Mouse (Mus musculus) brain, embryonic 14.5 days (tissue): ENCODE measurements around the gene Ly6g5b. TPM values are rescaled to one million over a fixed set of nuclear protein-coding genes. Genes with fewer than 3 reads are reported as not detected.
"Not testable (repeated sequence)": the region's sequence is repeated elsewhere in the genome, so short reads cannot be mapped to it uniquely, and the experiment has no call there.

ENCODE experiments used
- DNase-seq: peaks from one replicate; pipeline ENCODE4 v3.0.0-alpha.2; 2011; ENCODE audit warnings: low read depth
- CTCF ChIP-seq: fragments of 200-500 bp; IDR thresholded peaks from 2 replicates; pipeline ENCODE4 v1.5.1; 2012; ENCODE audit warnings: inconsistent platforms, mild to moderate bottlenecking, moderate library complexity, borderline replicate concordance; ENCODE audit not compliant: insufficient read depth, insufficient read length; ENCODE audit errors: extremely low read depth
- POLR2A ChIP-seq: fragments of 200-500 bp; IDR thresholded peaks from 2 replicates; pipeline ENCODE4 v1.6.1; 2012; ENCODE audit warnings: mild to moderate bottlenecking, inconsistent platforms, borderline replicate concordance; ENCODE audit not compliant: poor library complexity, insufficient read depth, insufficient read length, severe bottlenecking; ENCODE audit errors: extremely low read depth
- polyA plus RNA-seq: library from polyadenylated mRNA; depleted of rRNA; stranded (reverse); fragments of >200 nt; gene quantifications from 2 replicates; pipeline ENCODE4 v1.2.3, GENCODE M21; 2012

Gene Ly6g5b
- polyA plus RNA-seq, 1 experiment: 3.1 TPM

DNA sequence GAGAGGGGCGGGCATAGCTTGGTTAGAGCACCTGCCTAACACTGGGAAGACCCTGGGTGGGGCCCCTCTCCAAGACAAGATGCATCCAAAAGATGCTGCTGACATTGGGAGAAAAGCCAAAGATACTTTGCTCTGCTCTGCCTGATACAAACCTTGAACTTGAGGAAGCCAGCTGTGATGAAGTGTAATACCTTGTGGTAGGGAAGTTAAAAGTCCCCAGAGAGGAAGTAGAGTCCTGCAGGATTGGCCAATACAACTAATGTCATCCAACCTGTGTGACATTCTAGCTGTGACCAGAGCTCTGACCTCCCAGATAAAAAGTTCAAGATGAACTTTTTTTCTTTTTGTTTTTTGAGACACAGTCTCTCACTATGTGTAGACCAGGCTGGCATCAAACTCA is 9.9 kb upstream of the Ly6g5b start:
- TF ChIP-seq CTCF (no peak), POLR2A (no peak)
- DNase-seq: no peak

DNA sequence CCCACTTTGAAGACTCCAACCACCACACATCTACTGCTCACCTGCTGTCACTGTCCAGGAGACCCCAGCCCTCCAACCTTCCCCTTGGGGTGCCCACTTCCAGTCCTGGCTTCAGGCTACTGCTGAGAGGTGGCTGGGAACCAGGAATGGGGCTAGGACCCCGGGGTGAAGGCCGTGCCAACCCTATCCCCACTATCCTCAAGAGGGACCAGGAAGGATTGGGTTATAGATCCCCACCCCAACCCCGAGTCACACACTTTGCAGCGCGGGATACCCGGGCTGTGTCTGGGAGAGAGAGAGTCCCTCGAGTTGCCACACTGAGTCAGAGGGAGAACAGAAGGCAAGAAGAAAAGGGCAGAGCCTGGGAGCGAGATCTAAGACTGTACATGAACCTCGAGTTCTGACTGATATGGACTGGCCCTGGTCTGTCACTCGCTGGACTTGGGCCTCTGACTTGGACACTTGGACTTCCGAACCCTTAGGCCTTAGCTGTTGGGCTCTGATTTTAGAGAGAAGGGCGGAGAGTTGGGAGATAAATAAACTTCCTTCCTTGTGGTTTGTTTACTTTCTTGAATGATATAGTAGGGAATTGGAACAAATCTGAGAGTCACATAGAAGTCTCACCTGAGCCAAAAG is 9.2 kb upstream of the Ly6g5b start:
- not testable (repeated sequence) for DNase-seq

DNA sequence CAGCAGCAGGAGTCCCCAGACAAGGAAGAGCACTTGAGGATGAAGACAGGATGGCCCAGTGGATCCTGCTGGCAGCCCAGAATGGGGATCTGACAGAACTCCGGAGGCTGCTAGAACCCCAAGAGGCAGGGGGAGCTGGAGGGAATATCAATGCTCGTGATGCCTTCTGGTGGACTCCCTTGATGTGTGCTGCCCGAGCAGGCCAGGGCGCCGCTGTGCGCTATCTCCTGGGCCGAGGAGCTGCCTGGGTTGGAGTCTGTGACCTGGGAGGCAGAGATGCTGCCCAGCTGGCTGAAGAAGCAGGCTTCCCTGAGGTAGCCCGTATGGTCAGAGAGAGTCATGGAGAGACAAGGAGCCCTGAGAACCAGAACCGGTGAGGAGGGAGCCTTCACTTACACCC is 8.1 kb upstream of the Ly6g5b start:
- DNase-seq: not testable (repeated sequence)

DNA sequence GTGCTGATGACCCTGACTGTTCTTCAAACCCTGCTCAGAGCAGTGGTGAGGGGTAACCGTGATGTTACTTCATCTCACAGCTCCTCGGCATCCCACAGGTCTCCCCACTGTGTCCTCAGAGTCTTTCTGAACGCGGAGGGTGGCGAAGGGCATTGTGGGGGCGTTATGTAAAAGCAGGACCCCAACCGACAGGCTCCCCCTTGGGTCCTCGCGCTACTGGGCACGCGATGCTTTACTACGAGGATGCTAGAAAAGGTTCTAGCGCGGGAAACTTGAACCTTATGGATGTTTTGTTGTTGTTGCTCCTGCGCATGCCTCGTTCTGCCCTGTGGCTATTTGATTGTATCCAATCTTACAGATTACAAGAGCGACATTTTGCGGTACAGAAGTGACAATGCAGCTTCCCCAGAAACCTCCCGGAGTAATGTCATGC is 6.7 kb upstream of the Ly6g5b start, which contains the start of gene Csnk2b:
Csnk2b (minus strand) TSS at position 183 of the 433 bp plus-strand sequence.
- peak; percentile 36; the same call in 1 of the 2 replicates for TF ChIP-seq CTCF
- TF ChIP-seq POLR2A: no peak
- DNase-seq: peak; percentile 92

DNA sequence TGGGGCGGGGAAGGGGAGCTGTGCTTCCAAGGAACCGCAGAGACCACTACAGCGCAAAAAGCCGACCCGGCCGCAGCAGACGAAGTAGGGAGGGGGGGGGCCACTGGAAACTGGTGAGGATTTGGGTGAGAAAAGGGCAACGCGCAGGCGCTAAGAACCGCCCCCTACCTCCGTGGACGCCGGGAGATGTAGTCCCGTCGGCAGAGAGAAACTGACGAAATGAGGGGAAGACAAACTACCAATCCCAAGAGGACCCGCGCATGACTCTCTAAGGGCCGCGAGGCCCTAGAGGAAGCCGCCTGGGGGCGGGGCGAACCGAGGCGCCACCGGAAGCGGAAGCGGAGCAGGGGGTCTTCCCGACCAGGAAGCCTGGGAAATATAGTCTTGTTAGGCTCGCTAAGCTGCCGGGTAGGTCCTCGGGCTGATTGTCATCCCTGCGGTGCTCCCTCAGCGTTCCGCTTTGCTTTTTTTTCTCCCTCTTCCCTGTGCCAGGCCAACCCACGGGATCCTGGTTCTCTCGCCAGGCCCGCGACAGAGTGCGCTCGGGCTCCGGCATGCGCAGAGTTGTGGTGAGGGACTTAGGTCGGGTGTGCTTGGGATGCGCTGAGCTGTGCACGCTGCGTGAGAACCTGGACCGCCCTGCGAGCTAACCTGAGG is 6.0 kb upstream of the Ly6g5b start, which contains the start of gene Gpank1:
Gpank1 (plus strand) TSS at position 313 of the 657 bp plus-strand sequence.
- DNase-seq: peak; percentile 100
- TF ChIP-seq POLR2A (peak; percentile 53; the same call in 1 of the 2 replicates), CTCF (no peak)

DNA sequence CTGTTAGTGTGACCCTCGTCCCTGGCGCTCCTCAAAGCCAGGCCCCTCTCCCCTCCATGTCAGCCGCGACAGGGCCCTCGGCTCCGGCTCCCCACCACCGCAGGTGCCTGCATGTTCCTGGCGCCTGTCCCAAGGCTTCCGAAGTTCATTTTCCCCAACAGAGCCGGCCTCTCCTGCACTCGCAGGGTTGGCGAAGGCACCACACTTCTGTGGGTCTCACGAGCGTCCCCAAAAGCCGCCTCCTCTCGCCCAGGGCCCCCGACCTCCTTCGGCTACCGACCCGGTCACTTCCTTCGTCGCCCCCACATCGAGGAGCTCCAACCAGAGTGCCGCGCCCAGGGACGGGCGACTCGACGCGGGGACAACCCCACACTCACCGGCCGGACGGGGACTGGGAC is 5.5 kb upstream of the Ly6g5b start:
- no peak for TF ChIP-seq POLR2A
- DNase-seq: no peak

DNA sequence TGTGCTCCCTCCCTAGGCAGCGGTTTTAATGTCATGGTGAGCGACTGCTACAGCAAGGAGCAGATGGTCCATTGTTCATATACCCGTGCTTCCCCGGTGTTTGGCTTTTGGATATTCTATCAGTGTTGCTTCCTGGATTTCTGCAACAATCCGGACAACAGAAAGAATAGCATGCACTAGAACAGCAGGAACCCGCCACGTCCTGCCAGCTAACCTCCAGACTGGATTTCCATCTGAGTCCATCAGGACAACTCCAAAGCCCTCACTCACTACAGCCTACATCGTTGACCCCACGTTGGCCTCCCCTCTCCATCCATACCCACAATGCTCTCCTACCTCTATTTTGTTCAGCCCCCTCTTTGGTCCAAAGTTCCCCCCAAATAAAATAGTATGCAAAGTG is 3.5 kb downstream of the Ly6g5b start:
- no peak for TF ChIP-seq CTCF
- no peak for TF ChIP-seq POLR2A
- no peak for DNase-seq

DNA sequence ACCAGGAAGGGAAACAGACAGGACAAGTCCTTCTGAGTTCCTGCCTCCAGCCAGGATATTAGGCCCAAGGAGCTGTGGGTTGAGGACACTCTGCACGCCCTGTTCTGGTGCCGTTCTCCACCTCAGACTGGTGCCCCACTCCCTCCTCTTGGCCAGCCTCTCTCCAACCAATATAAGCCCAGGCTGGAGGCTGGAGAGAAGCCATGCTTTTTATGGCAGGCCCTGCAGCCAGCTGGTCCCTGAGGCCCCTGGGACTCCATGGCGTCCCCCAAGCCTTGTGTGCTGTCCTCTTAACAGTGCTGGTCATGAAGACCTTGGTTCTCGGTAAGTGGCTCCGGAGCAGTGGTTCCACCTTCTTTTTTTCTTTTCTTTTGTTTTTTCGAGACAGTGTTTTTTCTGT is 7.1 kb downstream of the Ly6g5b start, which contains the start of gene Ly6g5c:
Ly6g5c (plus strand) TSS at position 183 of the 400 bp plus-strand sequence.
- TF ChIP-seq POLR2A (no peak), CTCF (no peak)
- DNase-seq: no peak

DNA sequence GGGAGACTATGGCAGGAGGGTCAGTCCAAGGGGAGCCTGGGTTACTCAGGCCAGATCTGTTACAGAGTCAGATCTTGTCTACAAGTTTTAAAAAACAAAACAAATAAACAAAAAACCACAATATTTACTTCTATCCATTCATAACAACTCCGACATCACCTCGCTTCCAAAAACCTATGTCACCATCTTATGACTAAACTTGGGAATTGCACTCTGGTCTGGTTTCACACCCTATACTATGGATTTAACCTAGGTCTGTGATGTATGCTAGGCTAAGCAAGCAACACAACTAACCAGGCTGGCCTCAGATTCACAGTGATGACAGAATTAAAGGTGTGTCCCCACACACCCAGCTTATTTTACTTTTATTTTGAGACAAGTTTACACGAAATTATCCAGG is 8.7 kb downstream of the Ly6g5b start:
- TF ChIP-seq POLR2A: no peak
- TF ChIP-seq CTCF: no peak; the same call in 1 of the 2 replicates
- peak; percentile 48 for DNase-seq

DNA sequence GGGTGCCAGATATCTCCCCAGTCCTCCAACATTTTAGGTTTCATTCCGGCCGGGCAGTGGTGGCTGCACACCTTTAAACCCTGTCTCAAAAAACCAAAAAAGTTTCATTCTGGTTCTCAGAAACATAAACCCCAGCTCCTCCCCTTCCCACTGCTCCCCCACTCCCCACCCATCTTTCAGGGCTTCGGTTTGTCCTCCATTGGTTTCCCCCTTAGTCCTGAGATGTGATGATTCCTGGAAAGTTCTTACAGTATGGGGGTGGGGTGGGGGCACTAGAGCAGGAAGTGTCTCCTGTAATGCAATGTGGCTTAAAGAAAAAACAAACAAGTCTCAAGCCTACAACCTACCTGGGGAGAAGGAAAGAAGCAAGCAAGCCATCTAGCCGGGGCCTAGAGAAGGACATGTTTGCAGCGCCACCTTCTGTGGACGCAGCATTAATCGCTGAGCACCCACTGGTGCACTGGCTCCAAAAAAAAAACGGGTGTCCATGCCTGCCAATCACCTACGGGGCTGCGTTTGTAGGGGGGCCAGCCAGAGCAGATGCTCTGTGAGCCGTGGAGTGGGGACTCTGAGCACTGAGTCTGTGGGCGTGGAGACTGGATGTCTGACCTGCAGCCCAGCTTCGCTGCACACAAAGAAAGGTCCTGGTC is 9.4 kb downstream of the Ly6g5b start:
- TF ChIP-seq CTCF (peak; percentile 66), POLR2A (no peak)
- peak; percentile 68 for DNase-seq

DNA sequence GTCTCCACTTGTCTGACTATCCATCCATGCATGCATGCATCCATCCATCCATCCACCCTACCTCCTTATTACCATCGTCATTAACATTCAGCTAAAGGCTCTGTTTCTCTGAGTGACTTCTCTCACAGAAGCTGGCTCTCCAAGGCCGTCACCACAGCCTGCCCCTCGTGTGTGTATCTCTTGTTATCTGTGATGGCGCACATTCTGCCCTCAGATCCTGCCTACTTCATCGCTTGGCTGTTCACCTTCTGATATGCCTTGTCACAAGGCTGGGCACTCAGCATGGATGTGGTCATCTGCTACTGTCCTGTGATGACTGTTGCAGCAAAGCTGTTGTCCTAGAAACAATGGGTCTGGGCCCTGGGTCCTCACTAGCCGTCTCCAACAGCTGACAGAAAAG is 10.5 kb downstream of the Ly6g5b start:
- DNase-seq: no peak
- TF ChIP-seq CTCF: no peak
- no peak for TF ChIP-seq POLR2A

DNA sequence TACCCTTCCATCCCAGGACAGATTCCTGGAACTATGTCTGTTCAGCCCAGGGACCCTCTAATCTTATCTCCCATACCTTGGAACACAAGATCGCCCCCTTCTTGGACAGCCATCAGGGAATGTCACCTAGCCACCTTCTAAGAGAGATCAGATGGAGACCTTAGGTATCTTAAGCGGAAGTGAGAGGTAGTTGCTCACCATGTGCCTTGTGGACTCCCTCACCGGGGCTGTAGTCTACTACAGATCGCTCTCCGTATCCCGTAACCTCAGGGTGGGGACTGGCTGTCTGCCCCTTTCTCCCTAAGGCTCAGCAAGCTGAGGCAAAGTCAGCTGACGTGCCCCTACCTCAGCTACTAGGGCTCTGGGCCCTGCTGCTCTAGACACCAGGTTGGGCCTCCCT is 11.1 kb downstream of the Ly6g5b start:
- no peak for TF ChIP-seq CTCF
- no peak for TF ChIP-seq POLR2A
- no peak for DNase-seq

DNA sequence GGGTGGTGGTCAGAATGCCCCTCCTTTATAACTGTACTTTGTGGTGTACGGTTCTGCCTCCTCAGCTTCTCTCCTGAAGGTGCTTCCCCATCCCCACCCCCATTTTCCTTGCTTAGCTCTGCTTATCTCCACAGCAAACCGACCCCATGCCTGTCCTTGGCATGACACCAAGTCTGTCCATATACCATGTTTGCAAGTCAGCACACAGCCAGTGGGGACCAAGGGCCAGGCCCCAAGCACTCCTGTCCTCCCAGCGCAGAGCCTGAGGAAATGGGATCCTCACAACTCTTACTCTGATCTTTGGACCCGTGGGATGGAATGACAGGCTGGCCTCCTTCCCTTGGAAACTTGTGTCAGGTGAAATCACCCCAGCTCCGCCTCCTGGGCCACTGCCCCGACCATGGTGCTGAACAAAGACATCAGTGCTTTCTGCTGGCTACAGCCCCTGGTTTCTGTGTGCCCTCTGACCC is 12.0 kb downstream of the Ly6g5b start:
- no peak for DNase-seq
- TF ChIP-seq POLR2A (no peak), CTCF (no peak)
